Mouse (Mus musculus) heart, embryonic 11.5 days (tissue): ENCODE data around the gene Atp6v1g1. TPM values are rescaled to one million over a fixed set of nuclear protein-coding genes. Genes with fewer than 3 reads are reported as not detected.

Experiments
- ATAC-seq: fragments of 200-750 bp; cut with Nextera tagmentation; replicated peaks from 2 replicates; pipeline ENCODE4 v1.8.0; 2017; ENCODE audit warnings: moderate library complexity; ENCODE audit not compliant: insufficient number of reproducible peaks, low FRiP score, low TSS enrichment
- H3K27ac ChIP-seq: fragments of 300-500 bp; sonication (generic); 2 replicates; pipeline ENCODE4 v1.5.1; 2014; ENCODE audit warnings: mild to moderate bottlenecking, low read depth, low read length
- H3K27me3 ChIP-seq: fragments of 300-500 bp; sonication (generic); 2 replicates; pipeline ENCODE4 v1.6.1; 2014; ENCODE audit warnings: mild to moderate bottlenecking, low read length, mixed read lengths; ENCODE audit not compliant: control insufficient read depth, insufficient read depth
- H3K36me3 ChIP-seq: fragments of 300-500 bp; sonication (generic); 2 replicates; pipeline ENCODE4 v1.6.1; 2014; ENCODE audit warnings: mild to moderate bottlenecking, low read length, moderate library complexity, mixed read lengths; ENCODE audit not compliant: control insufficient read depth, insufficient read depth
- H3K4me1 ChIP-seq: fragments of 300-500 bp; sonication (generic); 2 replicates; pipeline ENCODE4 v1.6.1; 2014; ENCODE audit warnings: low read length; ENCODE audit not compliant: control insufficient read depth, insufficient read depth
- H3K4me2 ChIP-seq: fragments of 300-500 bp; sonication (generic); 2 replicates; pipeline ENCODE4 v1.6.1; 2014; ENCODE audit warnings: mild to moderate bottlenecking, moderate library complexity
- H3K4me3 ChIP-seq: fragments of 300-500 bp; sonication (generic); 2 replicates; pipeline ENCODE4 v1.5.1; 2014; ENCODE audit warnings: low read depth, low read length
- H3K9ac ChIP-seq: fragments of 300-500 bp; sonication (generic); 2 replicates; pipeline ENCODE4 v1.6.1; 2014; ENCODE audit warnings: mild to moderate bottlenecking, low read depth, low read length, moderate library complexity
- H3K9me3 ChIP-seq: fragments of 300-500 bp; sonication (generic); replicated peaks from 2 replicates; pipeline ENCODE4 v1.6.1; 2016; ENCODE audit warnings: low read length; ENCODE audit not compliant: control insufficient read depth
- WGBS: fragments of 180-500 bp; shearing (Covaris S2); extraction: QIAGEN DNeasy Blood & Tissue Kit; methylation state at CpG from one replicate; pipeline ENCODE4 v1.1.7; 2014; ENCODE audit not compliant: insufficient replicate concordance; 5-methylcytosine and 5-hydroxymethylcytosine counted together
- polyA plus RNA-seq: library from polyadenylated mRNA; unstranded; fragments of >200 nt; fragmentation: Nextera tagmentation; extraction: Ambion mirVana; gene quantifications from 2 replicates; pipeline ENCODE4 v1.2.1, GENCODE M21; 2014

Atp6v1g1 gene
- polyA plus RNA-seq, 1 experiment from 2014 or later: 213 TPM

DNA sequence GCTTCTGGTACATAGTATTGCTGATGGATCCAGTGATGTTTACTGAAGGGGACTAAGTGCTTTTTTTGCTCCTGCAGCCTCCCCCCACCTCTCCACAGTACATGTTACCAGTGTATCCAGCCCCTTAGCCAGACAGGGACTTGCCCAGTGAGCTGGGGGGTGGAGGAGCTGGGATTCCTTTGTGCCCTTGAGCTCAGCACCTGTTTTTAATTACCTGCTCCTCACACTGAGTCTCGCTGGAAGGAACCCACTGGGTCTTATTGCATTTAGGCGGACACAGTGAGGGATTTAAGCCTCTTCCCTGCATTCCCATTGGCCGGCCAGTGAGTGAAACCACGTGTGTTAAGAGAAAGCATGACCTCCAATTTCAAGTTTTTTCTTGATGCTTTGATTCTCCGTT, 38.0 kb downstream of the Atp6v1g1 start:
- 71% methylated on average over 5 of the region's 5 CpGs for WGBS
- no peaks in the 10 kb centered on the region; the same call in 1 of the 2 replicates for H3K4me1 ChIP-seq
- H3K9ac ChIP-seq: no peak overlapping the region
- H3K27me3 ChIP-seq: no peaks in the 10 kb centered on the region
- no peak overlapping the region for H3K27ac ChIP-seq
- H3K4me2 ChIP-seq: no peak overlapping the region
- H3K9me3 ChIP-seq: no peaks in the 10 kb centered on the region
- no peak for ATAC-seq
- H3K36me3 ChIP-seq: peaks cover 2% of the 10 kb centered on the region; the same call in 1 of the 2 replicates
- H3K4me3 ChIP-seq: no peak overlapping the region

DNA sequence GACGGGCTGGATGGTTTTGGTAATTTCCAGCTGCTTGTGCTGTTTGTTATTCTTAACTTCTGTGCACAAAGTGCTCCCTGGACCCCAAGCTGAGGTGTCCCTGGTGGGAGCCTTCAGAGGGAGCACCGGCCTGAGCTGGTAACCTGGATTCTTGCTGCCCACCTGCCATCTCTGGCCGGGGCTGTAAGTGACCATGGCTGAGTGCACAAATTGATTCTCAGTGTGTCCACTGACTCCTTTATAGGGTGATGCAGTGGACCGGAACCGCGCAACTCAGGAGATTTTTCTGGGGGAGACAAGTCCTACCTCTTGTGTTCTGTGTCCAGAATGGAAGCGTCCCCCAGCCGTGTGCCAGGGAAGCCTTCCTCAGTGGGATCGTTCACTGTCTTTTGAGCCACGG, 40.6 kb downstream of the Atp6v1g1 start:
- Histone ChIP-seq H3K36me3 (no peaks in the 10 kb centered on the region), H3K4me3 (no peak overlapping the region), H3K27ac (no peak overlapping the region), H3K27me3 (no peaks in the 10 kb centered on the region), H3K4me2 (no peak overlapping the region), H3K4me1 (no peaks in the 10 kb centered on the region; the same call in 1 of the 2 replicates), H3K9me3 (no peaks in the 10 kb centered on the region), H3K9ac (no peak overlapping the region)
- ATAC-seq: no peak
- WGBS: 90% methylated on average over 10 of the region's 10 CpGs

DNA sequence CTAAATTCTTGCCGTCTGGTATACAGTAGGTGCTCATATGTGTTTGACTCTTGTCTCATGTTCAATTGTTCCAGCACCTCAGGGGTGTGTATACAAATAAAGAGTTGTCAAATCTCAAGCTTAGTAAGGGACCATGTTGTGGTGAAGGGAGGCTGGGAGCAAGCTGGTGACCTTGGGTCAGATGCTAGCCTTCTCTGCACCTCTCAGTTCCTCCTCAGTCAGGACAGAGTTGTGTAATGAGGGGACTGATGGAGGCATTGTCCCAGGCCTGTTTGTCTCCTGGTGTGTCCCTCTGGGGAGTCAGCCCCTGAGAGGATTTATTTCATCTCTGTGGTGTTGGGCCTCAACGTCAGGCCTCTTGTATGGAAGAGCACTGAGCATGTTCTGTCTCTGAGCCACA, 41.7 kb downstream of the Atp6v1g1 start:
- no peak overlapping the region for H3K27ac ChIP-seq
- H3K27me3 ChIP-seq: no peaks in the 10 kb centered on the region
- H3K4me2 ChIP-seq: no peak overlapping the region
- WGBS: 90% methylated on average over 2 of the region's 2 CpGs
- no peak overlapping the region for H3K4me3 ChIP-seq
- ATAC-seq: no peak
- no peaks in the 10 kb centered on the region; the same call in 1 of the 2 replicates for H3K4me1 ChIP-seq
- no peak overlapping the region for H3K9ac ChIP-seq
- H3K36me3 ChIP-seq: no peaks in the 10 kb centered on the region
- H3K9me3 ChIP-seq: no peaks in the 10 kb centered on the region

DNA sequence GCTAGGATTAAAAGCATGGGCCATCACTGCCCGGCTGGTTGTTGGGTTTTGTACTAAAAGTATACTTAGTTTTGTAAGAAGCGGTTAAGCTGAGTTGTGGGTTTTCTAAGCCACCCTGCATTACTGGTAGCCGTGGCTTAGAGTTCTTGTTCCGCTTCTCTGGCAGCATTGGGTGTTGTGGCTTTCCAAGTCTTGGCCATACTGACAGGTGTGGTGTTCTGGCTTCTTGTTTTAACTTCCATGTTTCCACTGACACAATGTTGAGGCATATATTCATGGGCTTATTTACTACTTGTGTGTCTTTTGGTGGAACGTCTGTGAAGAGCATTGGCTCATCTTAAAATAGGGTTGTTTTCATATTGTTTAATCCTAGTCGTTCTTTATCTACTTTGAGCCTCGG, 45.4 kb downstream of the Atp6v1g1 start:
- Histone ChIP-seq H3K4me2 (no peak overlapping the region), H3K9me3 (no peaks in the 10 kb centered on the region), H3K4me1 (no peaks in the 10 kb centered on the region; the same call in 1 of the 2 replicates), H3K27me3 (no peaks in the 10 kb centered on the region), H3K27ac (no peak overlapping the region), H3K36me3 (no peaks in the 10 kb centered on the region), H3K9ac (no peak overlapping the region), H3K4me3 (no peak overlapping the region)
- 80% methylated on average over 7 of the region's 7 CpGs for whole genome bisulfite sequencing
- no peak for ATAC-seq

DNA sequence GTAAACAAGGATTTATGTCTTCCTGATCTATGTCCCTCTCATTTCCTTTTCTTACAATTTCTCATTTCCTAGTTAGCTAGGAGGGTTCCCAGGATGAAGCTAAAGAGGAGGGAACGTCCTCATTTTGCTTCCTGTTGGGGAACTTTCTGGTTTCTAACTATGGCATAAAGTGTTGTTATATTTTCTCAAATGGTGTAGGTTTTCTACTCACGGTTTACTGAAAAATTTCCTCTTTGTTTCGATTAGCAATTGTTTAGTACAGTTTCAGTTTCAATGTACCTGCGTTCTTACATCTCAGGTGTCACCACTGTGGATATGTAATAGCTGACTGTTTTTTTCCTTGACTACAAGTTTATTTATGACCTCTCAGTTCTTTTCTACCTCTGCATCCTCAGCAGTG, 46.0 kb downstream of the Atp6v1g1 start:
- 74% methylated on average over 4 of the region's 4 CpGs for WGBS
- Histone ChIP-seq H3K4me1 (no peaks in the 10 kb centered on the region; the same call in 1 of the 2 replicates), H3K36me3 (no peaks in the 10 kb centered on the region), H3K9me3 (no peaks in the 10 kb centered on the region), H3K27me3 (no peaks in the 10 kb centered on the region), H3K4me3 (no peak overlapping the region), H3K4me2 (no peak overlapping the region), H3K27ac (no peak overlapping the region), H3K9ac (no peak overlapping the region)
- no peak for ATAC-seq

DNA sequence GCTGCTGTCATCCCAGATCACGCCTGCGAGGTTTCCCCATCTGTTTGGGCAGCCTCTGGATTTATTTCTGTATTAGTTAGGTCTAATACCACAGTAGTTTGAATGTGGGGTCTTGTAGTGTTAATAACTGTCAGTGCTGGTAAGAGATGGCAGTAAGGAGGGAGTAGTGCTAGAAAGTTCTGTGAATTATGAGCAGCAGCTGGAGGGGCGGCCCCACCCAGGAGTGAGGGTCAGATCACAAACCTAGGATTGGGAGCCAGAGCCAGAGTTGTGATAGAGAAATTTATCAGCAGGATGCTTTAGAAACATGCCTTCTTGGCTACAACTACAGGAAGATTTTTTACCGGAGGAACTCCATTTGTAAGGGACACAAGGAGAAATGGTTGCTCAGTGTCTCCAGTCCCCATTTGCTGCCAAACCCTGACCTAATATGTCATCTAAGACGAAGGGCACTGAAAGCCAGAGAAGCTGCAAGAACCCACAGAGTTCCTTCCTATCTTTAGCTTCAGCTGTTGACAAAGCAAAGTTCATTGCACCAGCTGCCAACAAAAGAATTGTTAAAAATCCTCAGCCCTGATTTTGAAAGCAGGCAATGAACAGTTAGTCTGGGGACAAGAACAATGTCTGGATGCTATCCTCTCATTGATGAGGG, 50.0 kb downstream of the Atp6v1g1 start:
- WGBS: 69% methylated on average over 5 of the region's 5 CpGs
- ATAC-seq: no peak

DNA sequence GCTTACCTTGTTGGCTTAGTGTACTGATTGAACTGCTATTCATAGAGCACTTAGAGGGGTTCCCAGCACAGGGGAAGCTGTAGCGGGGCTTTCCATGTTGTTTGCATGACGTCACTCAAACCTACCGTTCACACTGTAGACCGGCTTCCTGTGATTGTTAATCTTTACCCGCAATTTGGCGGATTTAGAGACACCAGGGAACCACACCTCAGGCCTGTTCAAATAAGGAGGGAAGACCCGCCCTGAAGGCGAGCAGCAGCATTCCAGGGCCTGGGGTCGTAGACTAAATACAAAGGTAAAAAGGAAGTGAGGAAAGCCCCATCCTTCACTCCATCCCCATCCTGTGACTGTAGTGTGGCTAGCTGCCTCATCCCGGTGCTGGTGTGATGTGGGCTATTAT, 50.7 kb downstream of the Atp6v1g1 start:
- WGBS: 64% methylated on average over 10 of the region's 10 CpGs
- Histone ChIP-seq H3K4me3 (no peak overlapping the region), H3K9me3 (no peaks in the 10 kb centered on the region), H3K9ac (no peak overlapping the region), H3K36me3 (no peaks in the 10 kb centered on the region), H3K27ac (no peak overlapping the region), H3K4me2 (no peak overlapping the region), H3K27me3 (no peaks in the 10 kb centered on the region), H3K4me1 (no peaks in the 10 kb centered on the region)
- ATAC-seq: no peak

More for the DNA sequence above, 50.0 kb downstream of the Atp6v1g1 start:
- Histone ChIP-seq H3K36me3 (no peaks in the 10 kb centered on the region), H3K4me2 (no peak overlapping the region), H3K9ac (no peak overlapping the region), H3K9me3 (no peaks in the 10 kb centered on the region), H3K27ac (no peak overlapping the region), H3K4me3 (no peak overlapping the region), H3K27me3 (no peaks in the 10 kb centered on the region), H3K4me1 (no peaks in the 10 kb centered on the region)

DNA sequence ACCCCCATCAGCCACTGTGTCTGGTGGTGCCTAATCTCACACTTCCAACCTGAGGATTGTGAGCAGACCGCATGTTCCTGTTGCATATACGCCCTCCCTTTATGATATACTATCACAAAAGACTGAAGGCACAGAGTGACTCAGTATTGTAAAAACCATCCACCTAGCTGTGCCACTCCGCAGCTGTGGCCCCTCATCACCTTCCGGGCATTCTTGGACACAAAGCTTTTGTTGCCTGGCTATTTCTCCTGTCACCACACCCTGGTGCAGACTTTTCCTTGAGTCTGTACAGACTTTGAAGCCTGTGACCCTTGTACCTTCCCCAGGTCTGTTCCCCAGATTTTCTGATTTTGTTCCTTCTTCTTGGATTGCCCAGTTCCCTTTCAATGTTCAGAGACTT, 51.4 kb downstream of the Atp6v1g1 start:
- H3K9ac ChIP-seq: no peak overlapping the region
- ATAC-seq: no peak
- H3K27me3 ChIP-seq: no peaks in the 10 kb centered on the region
- WGBS: 89% methylated on average over 4 of the region's 4 CpGs
- H3K9me3 ChIP-seq: no peaks in the 10 kb centered on the region
- H3K36me3 ChIP-seq: no peaks in the 10 kb centered on the region
- no peaks in the 10 kb centered on the region for H3K4me1 ChIP-seq
- H3K4me3 ChIP-seq: no peak overlapping the region
- H3K4me2 ChIP-seq: no peak overlapping the region
- no peak overlapping the region for H3K27ac ChIP-seq
